Mouse (Mus musculus) embryonic facial prominence, embryonic 11.5 days (tissue): ENCODE measurements at regions not wholly inside any gene's neighbourhood (a gene's known extent, or its start where the extent isn't known, plus 50 kb on each side); places are given as distances from the start of the nearest gene placed in this dataset.

Source experiments
- ATAC-seq: fragments of 200-750 bp; cut with Nextera tagmentation; replicated peaks from 2 replicates; pipeline ENCODE4 v1.8.0; 2017; ENCODE audit warnings: low read depth; ENCODE audit not compliant: insufficient number of reproducible peaks, low FRiP score, low TSS enrichment
- DNase-seq: peaks from one replicate; pipeline ENCODE4 v3.0.0-alpha.2; 2015; ENCODE audit warnings: low spot score
- H3K27ac ChIP-seq: fragments of 300-500 bp; sonication (generic); replicated peaks from 2 replicates; pipeline ENCODE4 v1.5.1; 2014; ENCODE audit warnings: mild to moderate bottlenecking, low read depth, low read length, control low read depth
- H3K27me3 ChIP-seq: fragments of 300-500 bp; sonication (generic); 2 replicates; pipeline ENCODE4 v1.6.1; 2014; ENCODE audit warnings: mild to moderate bottlenecking, low read length, moderate library complexity, mixed read lengths; ENCODE audit not compliant: control insufficient read depth, insufficient read depth
- H3K36me3 ChIP-seq: fragments of 300-500 bp; sonication (generic); replicated peaks from 2 replicates; pipeline ENCODE4 v1.6.1; 2014; ENCODE audit warnings: low read depth, mild to moderate bottlenecking, low read length, moderate library complexity, mixed read lengths; ENCODE audit not compliant: control insufficient read depth, insufficient read depth
- H3K4me1 ChIP-seq: fragments of 300-500 bp; sonication (generic); 2 replicates; pipeline ENCODE4 v1.6.1; 2014; ENCODE audit warnings: low read length, mixed read lengths; ENCODE audit not compliant: control insufficient read depth, insufficient read depth
- H3K4me2 ChIP-seq: fragments of 300-500 bp; sonication (generic); 2 replicates; pipeline ENCODE4 v1.6.1; 2014; ENCODE audit warnings: low read depth, mild to moderate bottlenecking, control low read depth, low read length, moderate library complexity
- H3K4me3 ChIP-seq: fragments of 300-500 bp; sonication (generic); 2 replicates; pipeline ENCODE4 v1.5.1; 2014; ENCODE audit warnings: low read depth, low read length, control low read depth
- H3K9ac ChIP-seq: fragments of 300-500 bp; sonication (generic); replicated peaks from 2 replicates; pipeline ENCODE4 v1.6.1; 2014; ENCODE audit warnings: mild to moderate bottlenecking, control low read depth, low read length
- H3K9me3 ChIP-seq: fragments of 300-500 bp; sonication (generic); replicated peaks from 2 replicates; pipeline ENCODE4 v1.6.1; 2016; ENCODE audit warnings: mild to moderate bottlenecking, low read length, inconsistent platforms, mixed read lengths; ENCODE audit not compliant: control insufficient read depth
- WGBS: fragments of 180-500 bp; shearing (Covaris S2); extraction: QIAGEN DNeasy Blood & Tissue Kit; methylation state at CpG from one replicate; pipeline ENCODE4 v1.1.7; 2014; 5-methylcytosine and 5-hydroxymethylcytosine counted together

- Histone ChIP-seq H3K4me3 (no peak overlapping the region), H3K27me3 (no peaks in the 10 kb centered on the region), H3K9ac (no peak overlapping the region), H3K4me2 (no peak overlapping the region), H3K9me3 (no peaks in the 10 kb centered on the region), H3K36me3 (no peaks in the 10 kb centered on the region), H3K27ac (no peak overlapping the region), H3K4me1 (no peaks in the 10 kb centered on the region)
- ATAC-seq (no peak), DNase-seq (no peak)
- WGBS: 82% methylated on average over 2 of the region's 2 CpGs
Observed at GRCm38 (mm10) chr2:15139877-15140276, 85.0 kb upstream of the Nsun6 start.
